Mouse (Mus musculus) embryonic facial prominence, embryonic 14.5 days (tissue): ENCODE results near the gene Tmem266. TPM values are rescaled to one million over a fixed set of nuclear protein-coding genes. Genes with fewer than 3 reads are reported as not detected.
A peak's percentile ranks its signal among the peaks of the same experiment; 100 is the strongest.

Experiments used
- ATAC-seq: fragments of 200-750 bp; cut with Nextera tagmentation; 2 replicates; pipeline ENCODE4 v1.8.0; 2017; ENCODE audit warnings: low read depth, moderate number of reproducible peaks, moderate TSS enrichment
- DNase-seq: peaks from one replicate; pipeline ENCODE4 v3.0.0-alpha.2; 2015; ENCODE audit warnings: low spot score
- H3K27ac ChIP-seq: fragments of 300-500 bp; sonication (generic); replicated peaks from 2 replicates; pipeline ENCODE4 v1.5.1; 2014; ENCODE audit warnings: low read depth, mild to moderate bottlenecking, low read length, moderate library complexity
- H3K27me3 ChIP-seq: fragments of 300-500 bp; sonication (generic); replicated peaks from 2 replicates; pipeline ENCODE4 v1.6.1; 2014; ENCODE audit warnings: low read length; ENCODE audit not compliant: control insufficient read depth, insufficient read depth
- H3K36me3 ChIP-seq: fragments of 300-500 bp; sonication (generic); 2 replicates; pipeline ENCODE4 v1.6.1; 2014; ENCODE audit warnings: low read length, mixed read lengths; ENCODE audit not compliant: control insufficient read depth, insufficient read depth
- H3K4me1 ChIP-seq: fragments of 300-500 bp; sonication (generic); 2 replicates; pipeline ENCODE4 v1.6.1; 2014; ENCODE audit warnings: antibody characterized with exemption, low read length; ENCODE audit not compliant: control insufficient read depth, insufficient read depth
- H3K4me2 ChIP-seq: fragments of 300-500 bp; sonication (generic); 2 replicates; pipeline ENCODE4 v1.6.1; 2014; ENCODE audit warnings: low read depth, mild to moderate bottlenecking, low read length, moderate library complexity, mixed read lengths
- H3K4me3 ChIP-seq: fragments of 300-500 bp; sonication (generic); 2 replicates; pipeline ENCODE4 v1.5.1; 2014; ENCODE audit warnings: low read depth, mild to moderate bottlenecking, low read length
- H3K9ac ChIP-seq: fragments of 300-500 bp; sonication (generic); 2 replicates; pipeline ENCODE4 v1.6.1; 2014; ENCODE audit warnings: low read depth, mild to moderate bottlenecking, low read length, moderate library complexity, mixed read lengths
- H3K9me3 ChIP-seq: fragments of 300-500 bp; sonication (generic); 2 replicates; pipeline ENCODE4 v1.6.1; 2016; ENCODE audit warnings: low read length; ENCODE audit not compliant: control insufficient read depth
- WGBS: fragments of 180-500 bp; shearing (Covaris S2); extraction: QIAGEN DNeasy Blood & Tissue Kit; methylation state at CpG from one replicate; pipeline ENCODE4 v1.1.7; 2014; 5-methylcytosine and 5-hydroxymethylcytosine counted together
- polyA plus RNA-seq: library from polyadenylated mRNA; unstranded; fragments of >200 nt; fragmentation: Nextera tagmentation; extraction: Ambion mirVana; gene quantifications from 2 replicates; pipeline ENCODE4 v1.2.1, GENCODE M21; 2014

The Tmem266 gene
- polyA plus RNA-seq, 1 experiment from 2014 or later: 0.38 TPM

DNA sequence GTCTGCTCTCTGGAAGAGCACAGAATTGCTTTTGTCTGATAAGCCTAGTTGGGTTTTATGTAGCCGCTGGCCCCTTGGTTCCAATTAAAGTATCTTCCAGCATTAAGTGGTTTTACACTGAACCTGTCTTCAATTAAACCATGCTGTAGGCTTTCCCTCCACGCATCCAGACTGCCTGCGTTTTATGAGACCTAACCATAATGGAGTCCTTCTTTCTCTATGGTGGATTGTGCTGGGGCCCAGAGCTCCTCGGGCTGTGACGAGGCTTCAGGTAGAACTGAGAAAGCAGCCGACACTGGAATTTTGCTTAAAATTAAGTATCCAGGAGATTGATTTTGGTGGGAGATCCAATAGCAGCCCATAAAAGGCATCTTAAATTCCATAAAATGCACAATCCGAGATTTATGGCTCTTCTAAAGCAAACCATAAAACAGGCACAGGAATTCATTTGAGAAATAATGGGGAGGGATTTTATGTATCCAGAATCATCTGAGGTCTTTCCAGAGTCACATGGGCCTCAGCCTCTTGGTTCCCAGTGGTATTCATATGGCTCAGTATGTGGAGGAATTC lies 72.4 kb downstream of the Tmem266 start:
- ATAC-seq (no peak), DNase-seq (no peak)
- H3K9ac ChIP-seq: no peak overlapping the region
- H3K9me3 ChIP-seq: no peaks in the 10 kb centered on the region
- no peak overlapping the region for H3K27ac ChIP-seq
- no peaks in the 10 kb centered on the region for H3K36me3 ChIP-seq
- 57% methylated on average over 7 of the region's 7 CpGs for WGBS
- H3K27me3 ChIP-seq: no peaks in the 10 kb centered on the region
- 0 out of 2 replicates have a peak, but pooled peaks cover 3% of the 10 kb centered on the region for H3K4me1 ChIP-seq
- no peak overlapping the region for H3K4me2 ChIP-seq
- no peak overlapping the region for H3K4me3 ChIP-seq

DNA sequence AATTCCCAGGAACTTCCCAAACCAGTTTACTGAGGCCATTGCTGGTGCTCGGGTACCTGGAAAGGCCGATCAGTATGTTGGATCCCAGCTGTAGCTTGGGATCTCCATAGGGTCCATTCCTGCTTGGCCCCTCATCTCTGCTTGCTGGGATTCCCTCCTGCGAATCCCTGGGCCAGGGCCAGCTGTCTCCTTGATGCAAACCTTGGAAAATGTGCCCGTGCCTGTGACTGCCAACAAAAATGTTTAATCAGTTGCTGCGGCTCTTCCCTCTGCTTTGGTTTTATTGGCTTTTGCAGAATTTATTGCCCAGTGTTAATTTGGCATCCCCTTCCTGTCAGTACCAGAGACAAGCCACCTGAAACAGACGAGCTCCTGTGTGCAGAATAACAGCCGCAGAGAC lies 75.6 kb downstream of the Tmem266 start:
- Histone ChIP-seq H3K27ac (no peak overlapping the region), H3K4me3 (no peak overlapping the region), H3K4me1 (peaks cover 8% of the 10 kb centered on the region; the same call in 1 of the 2 replicates), H3K9ac (no peak overlapping the region), H3K36me3 (no peaks in the 10 kb centered on the region), H3K9me3 (no peaks in the 10 kb centered on the region), H3K4me2 (no peak overlapping the region), H3K27me3 (no peaks in the 10 kb centered on the region)
- 67% methylated on average over 7 of the region's 7 CpGs for WGBS
- ATAC-seq (no peak), DNase-seq (no peak)

DNA sequence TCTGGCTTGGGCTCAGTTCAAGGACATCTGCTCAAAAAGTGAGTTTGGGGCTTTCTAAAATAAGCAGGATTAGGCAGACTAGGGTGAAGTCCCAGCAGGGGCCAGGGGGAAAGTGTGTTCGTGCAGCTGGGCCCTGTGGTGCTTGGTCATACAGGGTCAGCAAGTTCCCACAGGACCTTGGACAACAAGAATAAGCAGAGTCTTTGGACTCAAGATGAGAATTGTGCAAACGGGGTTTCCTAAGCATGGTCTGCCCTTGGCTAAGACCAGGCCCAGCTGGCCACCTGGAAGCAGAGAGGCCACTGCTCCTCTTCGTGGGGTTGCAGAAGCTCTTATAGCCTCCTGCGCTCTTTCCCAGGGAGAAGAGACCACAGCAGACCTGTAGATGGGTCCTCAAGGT lies 77.5 kb downstream of the Tmem266 start:
- Histone ChIP-seq H3K9ac (no peak overlapping the region), H3K9me3 (no peaks in the 10 kb centered on the region), H3K27me3 (no peaks in the 10 kb centered on the region), H3K27ac (no peak overlapping the region), H3K36me3 (no peaks in the 10 kb centered on the region), H3K4me2 (no peak overlapping the region), H3K4me1 (peaks cover 9% of the 10 kb centered on the region; the same call in 1 of the 2 replicates), H3K4me3 (no peak overlapping the region)
- WGBS: 82% methylated on average over 4 of the region's 4 CpGs
- ATAC-seq (no peak), DNase-seq (no peak)

DNA sequence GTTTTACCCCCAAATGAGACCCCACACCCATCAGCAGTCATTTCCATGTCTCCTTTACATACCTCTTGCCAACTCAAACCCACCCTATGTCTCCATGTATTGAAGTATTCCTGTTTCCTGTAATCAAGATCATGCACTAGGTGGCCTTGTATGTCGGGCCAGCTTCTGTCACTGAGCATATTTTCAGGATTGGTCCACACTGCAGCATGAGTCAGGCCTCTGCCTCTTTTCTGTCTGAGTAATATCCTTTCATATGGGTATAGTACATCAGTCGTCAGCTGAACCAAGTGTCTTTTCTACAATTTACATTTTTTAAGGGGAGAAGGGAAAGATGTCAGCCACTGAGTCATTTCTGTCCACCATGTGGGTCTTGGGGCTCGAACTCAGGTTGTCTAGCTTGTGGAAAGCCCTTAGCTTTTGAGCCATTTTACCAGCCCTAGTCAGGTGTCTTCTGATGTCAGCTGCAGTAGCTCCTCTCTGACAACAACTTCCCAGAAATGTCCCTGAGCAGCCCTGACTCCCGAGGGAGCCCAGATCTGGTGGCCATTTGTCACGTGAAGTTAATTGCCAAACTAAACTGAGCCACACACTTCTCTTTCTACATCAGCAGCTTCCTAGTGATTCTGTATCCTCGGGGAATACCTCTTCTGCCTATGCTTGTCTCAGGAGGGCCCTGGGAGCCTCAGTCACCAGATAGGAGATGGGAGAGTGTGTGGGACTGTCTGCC lies 78.4 kb downstream of the Tmem266 start:
- Histone ChIP-seq H3K4me3 (no peak overlapping the region), H3K9ac (no peak overlapping the region), H3K36me3 (no peaks in the 10 kb centered on the region), H3K4me1 (peaks cover 9% of the 10 kb centered on the region; the same call in 1 of the 2 replicates), H3K9me3 (no peaks in the 10 kb centered on the region), H3K27ac (no peak overlapping the region), H3K4me2 (no peak overlapping the region), H3K27me3 (no peaks in the 10 kb centered on the region)
- ATAC-seq (no peak; the same call in 1 of the 2 replicates), DNase-seq (no peak)
- WGBS: 69% methylated on average over 6 of the region's 6 CpGs

DNA sequence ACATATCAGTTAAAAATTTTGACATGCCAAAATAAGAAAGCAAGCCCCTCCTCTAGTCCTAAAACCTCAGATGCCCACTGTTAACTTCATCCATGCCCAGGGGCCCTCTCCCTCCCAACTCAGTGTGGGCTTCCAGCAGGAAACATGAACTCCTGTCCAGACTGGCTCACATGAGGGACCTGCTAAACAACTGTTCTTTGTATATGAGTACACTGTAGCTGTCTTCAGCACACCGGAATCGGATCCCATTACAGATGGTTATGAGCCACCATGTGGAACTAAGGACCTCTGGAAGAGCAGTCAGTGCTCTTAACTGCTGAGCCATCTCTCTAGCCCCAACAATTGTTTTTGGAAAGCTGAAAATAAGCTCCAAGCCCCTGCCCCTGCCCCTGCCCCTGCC lies 80.1 kb downstream of the Tmem266 start:
- no peak overlapping the region for H3K4me2 ChIP-seq
- peak; percentile 73 for ATAC-seq
- DNase-seq: peak; percentile 59
- no peak overlapping the region for H3K9ac ChIP-seq
- no peak overlapping the region for H3K4me3 ChIP-seq
- peaks cover 9% of the 10 kb centered on the region; the same call in 1 of the 2 replicates for H3K4me1 ChIP-seq
- peak overlapping the region; percentile 13; the same call in 1 of the 2 replicates for H3K27ac ChIP-seq
- H3K36me3 ChIP-seq: no peaks in the 10 kb centered on the region
- H3K9me3 ChIP-seq: no peaks in the 10 kb centered on the region
- 10% methylated on average over 2 of the region's 2 CpGs for WGBS
- H3K27me3 ChIP-seq: no peaks in the 10 kb centered on the region

DNA sequence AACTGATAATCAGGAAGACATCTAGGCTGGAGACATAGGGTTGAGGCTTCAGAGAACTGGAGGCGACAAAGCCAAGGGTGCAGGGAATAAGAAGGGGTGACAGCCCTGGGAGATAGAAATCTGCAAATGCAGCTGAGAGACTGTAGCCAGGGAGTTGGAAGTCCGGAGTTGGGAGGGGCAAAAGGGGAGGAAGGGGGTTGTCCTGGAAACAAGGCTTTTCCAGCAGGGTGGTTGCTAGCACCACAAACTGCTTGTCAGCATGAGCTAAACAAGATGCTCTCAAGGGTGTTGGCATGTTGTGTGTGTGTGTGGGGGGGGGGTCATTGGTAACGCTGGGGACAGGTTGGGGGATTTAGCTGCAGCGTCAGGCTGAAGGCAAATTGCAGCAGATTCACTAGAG lies 82.1 kb downstream of the Tmem266 start:
- Histone ChIP-seq H3K27me3 (no peaks in the 10 kb centered on the region), H3K4me2 (no peak overlapping the region), H3K4me1 (peaks cover 9% of the 10 kb centered on the region; the same call in 1 of the 2 replicates), H3K9ac (no peak overlapping the region), H3K9me3 (no peaks in the 10 kb centered on the region), H3K27ac (no peak overlapping the region), H3K4me3 (no peak overlapping the region), H3K36me3 (no peaks in the 10 kb centered on the region)
- 45% methylated on average over 4 of the region's 4 CpGs for WGBS
- DNase-seq (no peak), ATAC-seq (no peak)

DNA sequence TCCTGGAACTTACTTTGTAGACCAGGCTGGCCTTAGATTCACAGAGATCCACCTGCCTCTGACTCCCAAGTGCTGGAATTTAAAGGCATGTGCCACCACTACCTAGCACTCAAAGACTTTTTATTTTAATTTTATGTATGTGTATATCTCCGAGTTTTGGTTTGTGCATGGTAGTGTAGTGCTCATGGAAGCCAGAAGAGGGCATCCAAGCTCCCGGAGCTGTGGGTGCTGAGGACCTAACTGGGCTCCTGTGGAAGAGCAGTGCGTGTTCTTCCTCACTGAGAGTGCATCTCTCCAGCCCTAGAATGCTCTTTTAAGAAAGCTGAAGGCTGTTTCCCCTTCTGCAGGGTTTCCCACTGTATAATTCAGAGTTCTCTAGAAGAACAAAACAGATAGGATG lies 83.1 kb downstream of the Tmem266 start:
- Histone ChIP-seq H3K27me3 (no peaks in the 10 kb centered on the region), H3K27ac (no peak overlapping the region), H3K9ac (no peak overlapping the region), H3K9me3 (no peaks in the 10 kb centered on the region), H3K36me3 (no peaks in the 10 kb centered on the region), H3K4me2 (no peak overlapping the region), H3K4me3 (no peak overlapping the region), H3K4me1 (peaks cover 9% of the 10 kb centered on the region; the same call in 1 of the 2 replicates)
- ATAC-seq (no peak), DNase-seq (no peak)
- WGBS: 45% methylated on average over 3 of the region's 3 CpGs

DNA sequence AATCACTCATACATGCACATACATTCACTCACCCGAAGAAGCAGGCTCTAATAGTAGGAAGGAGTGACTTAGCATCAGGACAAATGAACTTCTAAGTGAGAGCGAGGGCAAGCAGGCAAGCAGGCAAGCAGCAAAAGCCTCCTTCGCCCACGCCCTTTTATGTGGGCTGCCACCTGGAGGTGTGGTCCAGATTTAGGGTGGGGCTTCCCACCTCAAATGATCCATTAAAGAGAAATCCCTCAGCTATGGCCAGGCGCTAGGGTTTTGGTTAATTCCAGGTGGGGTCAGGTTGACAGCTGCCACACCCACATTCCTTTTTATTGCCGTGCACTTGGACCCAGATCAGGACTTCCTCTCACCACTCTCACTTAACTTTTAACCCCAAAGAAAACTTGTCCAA lies 83.7 kb downstream of the Tmem266 start:
- H3K9ac ChIP-seq: no peak overlapping the region
- H3K27me3 ChIP-seq: no peaks in the 10 kb centered on the region
- no peaks in the 10 kb centered on the region for H3K36me3 ChIP-seq
- 44% methylated on average over 6 of the region's 6 CpGs for WGBS
- no peak overlapping the region for H3K4me3 ChIP-seq
- peak; percentile 41 for DNase-seq
- ATAC-seq: no peak
- H3K4me2 ChIP-seq: no peak overlapping the region
- H3K9me3 ChIP-seq: no peaks in the 10 kb centered on the region
- peaks cover 9% of the 10 kb centered on the region; the same call in 1 of the 2 replicates for H3K4me1 ChIP-seq
- H3K27ac ChIP-seq: no peak overlapping the region

DNA sequence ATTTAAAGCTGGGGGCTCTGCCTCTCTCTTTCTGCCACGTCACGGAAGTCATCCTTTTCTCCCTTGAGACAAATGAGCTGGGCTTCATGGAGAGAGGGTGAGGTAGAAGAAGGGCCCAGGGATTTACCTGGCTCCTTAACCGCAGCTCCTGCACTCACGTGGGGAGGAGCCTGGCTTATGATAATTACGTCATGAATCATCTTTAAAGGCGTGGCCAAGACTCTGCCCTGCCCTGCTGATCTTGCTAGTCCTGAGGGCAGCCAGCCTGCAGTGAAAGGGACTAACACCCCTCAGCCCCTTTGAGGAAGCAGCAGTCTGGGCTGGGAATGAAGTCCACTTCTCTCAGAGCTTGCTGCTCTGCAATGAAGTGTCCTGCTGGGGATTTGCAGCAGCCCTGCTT lies 84.4 kb downstream of the Tmem266 start:
- ATAC-seq (no peak), DNase-seq (no peak)
- WGBS: 25% methylated on average over 6 of the region's 6 CpGs
- Histone ChIP-seq H3K27ac (no peak overlapping the region), H3K4me2 (no peak overlapping the region), H3K4me1 (peaks cover 9% of the 10 kb centered on the region; the same call in 1 of the 2 replicates), H3K36me3 (no peaks in the 10 kb centered on the region), H3K27me3 (no peaks in the 10 kb centered on the region), H3K4me3 (no peak overlapping the region), H3K9me3 (no peaks in the 10 kb centered on the region), H3K9ac (no peak overlapping the region)
